In genomic region chr13:12511189-12511965, GRCm38 (mm10) we compare ENCODE assay signal across 15 mouse cellular contexts. TPM values are rescaled to one million over a fixed set of nuclear protein-coding genes. Genes with fewer than 3 reads are reported as not detected.
A peak's percentile ranks its signal among the peaks of the same experiment; 100 is the strongest.
DNase-seq lines count a peak whose midpoint lies in the region; ATAC-seq lines count a peak whose summit lies in the region.
"Had no signal": no experiment of that assay in that cellular context is flagged by ENCODE, and none has a peak within 500 bp of the region (broad histone marks: within the 10 kb centered on the region; RNA-seq: fewer than 3 reads in every experiment).

No protein-coding gene starts in this region.

- WGBS in heart, embryonic 16.5 days = 64% methylated on average over 9 of the region's 9 CpGs
- WGBS in stomach, embryonic 15.5 days = 48% methylated on average over 9 of the region's 9 CpGs

- H3K9me3 ChIP-seq in heart, embryonic 16.5 days (replicated peaks; ENCODE audit: control insufficient read depth, low read length) = no peaks in the 10 kb centered on the region
- H3K9me3 ChIP-seq in stomach, embryonic 15.5 days = no peaks in the 10 kb centered on the region

- no peak overlapping the region for H3K4me2 ChIP-seq in heart, embryonic 16.5 days (ENCODE audit: low read depth, low read length)
- H3K4me2 ChIP-seq in stomach, embryonic 15.5 days = no peak overlapping the region

- no peak overlapping the region for H3K9ac ChIP-seq in heart, embryonic 16.5 days (ENCODE audit: low read length)
- H3K9ac ChIP-seq in stomach, embryonic 15.5 days = no peak overlapping the region

- DNase-seq in heart, postnatal 4 days = no peak
- peak; percentile 27 to 33 for DNase-seq in urinary bladder, adult 18-20 months (ENCODE audit: low spot score in 2 of 2)
- DNase-seq in urinary bladder, postnatal 25 days (ENCODE audit: low spot score) = no peak
- DNase-seq in thymus, postnatal 4 days = peak; percentile 76
- no peak for DNase-seq in gastrocnemius, postnatal 10 days
- DNase-seq: adrenal gland, postnatal 10 days; cerebellum, adult 9-11 months; heart, postnatal 36 days had no signal

- peak overlapping the region; percentile 52; the same call in 1 of the 2 replicates for H3K27ac ChIP-seq in heart, embryonic 16.5 days (ENCODE audit: low read length)
- peak overlapping the region; percentile 61; the same call in 1 of the 2 replicates for H3K27ac ChIP-seq in stomach, embryonic 15.5 days

- no peaks in the 10 kb centered on the region for H3K36me3 ChIP-seq in heart, embryonic 16.5 days (ENCODE audit: control insufficient read depth, insufficient read depth)
- H3K36me3 ChIP-seq in stomach, embryonic 15.5 days = no peaks in the 10 kb centered on the region

- H3K4me1 ChIP-seq in heart, embryonic 16.5 days (ENCODE audit: control insufficient read depth, insufficient read depth, low read length) = no peaks in the 10 kb centered on the region
- no peaks in the 10 kb centered on the region for H3K4me1 ChIP-seq in stomach, embryonic 15.5 days

- no peaks in the 10 kb centered on the region for H3K27me3 ChIP-seq in heart, embryonic 16.5 days (ENCODE audit: control insufficient read depth, insufficient read depth, low read length)
- no peaks in the 10 kb centered on the region for H3K27me3 ChIP-seq in stomach, embryonic 15.5 days (replicated peaks)

- no peak overlapping the region for H3K4me3 ChIP-seq in heart, embryonic 16.5 days (ENCODE audit: low read length)
- H3K4me3 ChIP-seq in stomach, embryonic 15.5 days (replicated peaks) = no peak overlapping the region

- ATAC-seq in heart, embryonic 16.5 days (replicated peaks; ENCODE audit: extremely low read depth, insufficient read depth, low FRiP score) = peak; percentile 50; the same call in 1 of the 2 replicates
- peak; percentile 88 for ATAC-seq in stomach, embryonic 15.5 days (ENCODE audit: insufficient read depth, low FRiP score, low read depth)
- no peak for ATAC-seq in megakaryocyte-erythroid progenitor cell, adult 5-6 weeks (replicated peaks; ENCODE audit: low FRiP score, low TSS enrichment, poor library complexity, severe bottlenecking)
- ATAC-seq: forebrain, embryonic 14.5 days; lung, postnatal 0 days had no signal

RNA-seq across cellular contexts. Expression of gene Edaradd, which starts 8.9 kb away (rescaled TPM):
- polyA plus RNA-seq in heart, embryonic 16.5 days (2015; fragmentation: Nextera tagmentation; extraction: Ambion mirVana) = 0.90 and 2.2 TPM in 2 replicates
- total RNA-seq in heart, postnatal 4 days (2021) = under 1 TPM; 0.07 to 0.20 TPM
- polyA plus RNA-seq in stomach, embryonic 15.5 days (2015; fragmentation: Nextera tagmentation; extraction: Ambion mirVana) = 5.7 and 6.1 TPM in 2 replicates
- under 1 TPM; 0.05 to 0.09 TPM for total RNA-seq in gastrocnemius, postnatal 10 days (2021)
- 0.07 TPM in 1 of 2 replicates, not detected in the other for total RNA-seq in megakaryocyte-erythroid progenitor cell, adult 5-6 weeks (2014; fragmentation: Nextera tagmentation)
- total RNA-seq in megakaryocyte-erythroid progenitor cell, adult 5-6 weeks (2017) = not detected in 2 replicates
- total RNA-seq: gastrocnemius, adult 18-20 months had no signal
- polyA plus RNA-seq: C2C12 had no signal

RNA-seq across cellular contexts. Expression of gene Lgals8, which starts 46.6 kb away (rescaled TPM):
- polyA plus RNA-seq in heart, embryonic 16.5 days (2015; fragmentation: Nextera tagmentation; extraction: Ambion mirVana) = 17.9 and 19.8 TPM in 2 replicates
- total RNA-seq in heart, postnatal 4 days (2021) = 10 to 100 TPM; 28.0 to 32.3 TPM
- 26.8 and 28.5 TPM in 2 replicates for polyA plus RNA-seq in stomach, embryonic 15.5 days (2015; fragmentation: Nextera tagmentation; extraction: Ambion mirVana)
- 10 to 100 TPM; 27.4 to 32.7 TPM for total RNA-seq in gastrocnemius, postnatal 10 days (2021)
- total RNA-seq in megakaryocyte-erythroid progenitor cell, adult 5-6 weeks (2014; fragmentation: Nextera tagmentation) = 23.0 and 39.7 TPM in 2 replicates
- 21.7 and 50.3 TPM in 2 replicates for total RNA-seq in megakaryocyte-erythroid progenitor cell, adult 5-6 weeks (2017)

RNA-seq across cellular contexts. Expression of gene Ero1lb, which starts 54.3 kb away (rescaled TPM):
- polyA plus RNA-seq in heart, embryonic 16.5 days (2015; fragmentation: Nextera tagmentation; extraction: Ambion mirVana) = 5.8 and 6.1 TPM in 2 replicates
- 1 to 10 TPM; 1.7 to 2.3 TPM for total RNA-seq in heart, postnatal 4 days (2021)
- 17.9 and 24.6 TPM in 2 replicates for polyA plus RNA-seq in stomach, embryonic 15.5 days (2015; fragmentation: Nextera tagmentation; extraction: Ambion mirVana)
- 1 to 10 TPM in 1 of 2 experiments, under 1 TPM in 1; 0.82 to 1.4 TPM for total RNA-seq in gastrocnemius, postnatal 10 days (2021)
- 1.6 and 2.8 TPM in 2 replicates for total RNA-seq in megakaryocyte-erythroid progenitor cell, adult 5-6 weeks (2014; fragmentation: Nextera tagmentation)
- 2.3 and 5.0 TPM in 2 replicates for total RNA-seq in megakaryocyte-erythroid progenitor cell, adult 5-6 weeks (2017)

Comparison
In these comparisons a context has a peak if more than half of its experiments do, and no peak if none do; other contexts are left out.
1. DNase-seq: peak in urinary bladder, adult 18-20 months (2 of 2) and thymus, postnatal 4 days (single experiment); none in heart, postnatal 4 days (single experiment), urinary bladder, postnatal 25 days (single experiment) and gastrocnemius, postnatal 10 days (single experiment).